Mouse (Mus musculus) ES-Bruce4 (cell line): ENCODE measurements around the gene Fstl4. TPM values are rescaled to one million over a fixed set of nuclear protein-coding genes. Genes with fewer than 3 reads are reported as not detected.

Experiments used
- H3K27ac ChIP-seq: 2 replicates; pipeline ENCODE4 v1.5.1; 2012; ENCODE audit warnings: low read length, inconsistent platforms; ENCODE audit not compliant: insufficient read depth
- H3K27me3 ChIP-seq: 2 replicates; pipeline ENCODE4 v1.6.1; 2012; ENCODE audit warnings: mild to moderate bottlenecking, low read length, inconsistent platforms; ENCODE audit not compliant: control insufficient read depth, poor library complexity, insufficient read depth, severe bottlenecking
- H3K36me3 ChIP-seq: 2 replicates; pipeline ENCODE4 v1.6.1; 2012; ENCODE audit warnings: inconsistent platforms, mild to moderate bottlenecking, low read length, moderate library complexity; ENCODE audit not compliant: control insufficient read depth, poor library complexity, insufficient read depth, severe bottlenecking
- H3K4me1 ChIP-seq: one replicate; pipeline ENCODE4 v1.8.1; 2011; ENCODE audit warnings: low read length; ENCODE audit not compliant: control insufficient read depth, insufficient read depth
- H3K4me3 ChIP-seq: 2 replicates; pipeline ENCODE4 v1.5.1; 2011; ENCODE audit warnings: low read depth, mild to moderate bottlenecking, low read length
- H3K9ac ChIP-seq: 2 replicates; pipeline ENCODE4 v1.6.1; 2012; ENCODE audit warnings: low read depth, mild to moderate bottlenecking, inconsistent platforms; ENCODE audit not compliant: poor library complexity, severe bottlenecking
- H3K9me3 ChIP-seq: replicated peaks from 2 replicates; pipeline ENCODE4 v1.6.1; 2012; ENCODE audit warnings: mild to moderate bottlenecking, low read length, inconsistent platforms; ENCODE audit not compliant: control insufficient read depth, poor library complexity, insufficient read depth, severe bottlenecking
- CTCF ChIP-seq: IDR thresholded peaks from one replicate; pipeline ENCODE4 v1.8.1; 2011; ENCODE audit warnings: low read depth, low read length
- EP300 ChIP-seq: IDR thresholded peaks from 2 replicates; pipeline ENCODE4 v1.6.1; 2011; ENCODE audit warnings: low read depth, low read length; ENCODE audit not compliant: insufficient read depth
- POLR2A ChIP-seq: IDR thresholded peaks from one replicate; pipeline ENCODE4 v1.8.1; 2011; ENCODE audit warnings: low read length; ENCODE audit not compliant: insufficient read depth
- polyA plus RNA-seq: library from polyadenylated mRNA; stranded (reverse); fragments of >200 nt; gene quantifications from 2 replicates; pipeline ENCODE4 v1.2.4, GENCODE M21; 2011; ENCODE audit warnings: low read depth; ENCODE audit not compliant: missing spikeins, insufficient read depth, insufficient read length

The Fstl4 gene
- polyA plus RNA-seq, 1 experiment = not detected

DNA sequence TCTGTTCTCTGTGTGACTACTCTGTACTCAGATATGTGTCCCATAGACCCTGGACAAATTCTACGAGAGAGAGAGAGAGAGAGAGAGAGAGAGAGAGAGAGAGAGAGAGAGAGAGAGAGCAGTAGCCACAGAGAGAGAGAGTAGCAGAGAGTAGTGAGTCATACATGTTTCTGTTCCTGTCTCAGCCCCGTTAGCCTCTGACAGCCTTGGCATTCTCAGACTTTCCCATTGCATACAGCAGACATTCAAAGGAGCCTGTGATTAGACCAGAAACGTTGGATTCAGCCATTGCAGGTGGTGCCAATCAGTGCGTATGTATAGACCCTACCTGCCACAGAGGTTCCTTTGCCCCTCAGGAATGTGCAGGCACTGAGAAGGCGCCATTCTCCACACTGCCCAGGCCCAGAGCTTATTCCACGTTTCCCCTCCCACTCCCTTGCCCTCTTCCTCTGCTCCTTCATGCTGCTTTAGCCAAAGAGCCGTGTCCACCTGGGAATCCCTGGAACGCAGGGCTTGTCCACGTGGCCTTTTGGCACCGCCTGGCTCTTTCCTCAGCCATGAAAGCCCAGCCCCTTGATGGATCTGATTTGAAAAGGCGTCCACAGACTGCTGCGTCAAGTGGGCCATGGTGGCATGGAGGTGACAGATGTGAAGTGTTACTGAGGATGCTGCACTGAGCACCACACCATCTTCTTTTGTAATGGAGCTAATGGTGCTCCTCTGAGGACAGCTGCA, 175.1 kb downstream of the Fstl4 start:
- H3K27ac ChIP-seq = no peak overlapping the region
- no peaks in the 10 kb centered on the region for H3K27me3 ChIP-seq
- no peak overlapping the region for H3K4me3 ChIP-seq
- H3K36me3 ChIP-seq = no peaks in the 10 kb centered on the region
- no peak for TF ChIP-seq CTCF
- no peak for TF ChIP-seq POLR2A
- no peak for TF ChIP-seq EP300
- H3K9ac ChIP-seq = no peak overlapping the region
- no peaks in the 10 kb centered on the region for H3K4me1 ChIP-seq
- H3K9me3 ChIP-seq = no peaks in the 10 kb centered on the region

DNA sequence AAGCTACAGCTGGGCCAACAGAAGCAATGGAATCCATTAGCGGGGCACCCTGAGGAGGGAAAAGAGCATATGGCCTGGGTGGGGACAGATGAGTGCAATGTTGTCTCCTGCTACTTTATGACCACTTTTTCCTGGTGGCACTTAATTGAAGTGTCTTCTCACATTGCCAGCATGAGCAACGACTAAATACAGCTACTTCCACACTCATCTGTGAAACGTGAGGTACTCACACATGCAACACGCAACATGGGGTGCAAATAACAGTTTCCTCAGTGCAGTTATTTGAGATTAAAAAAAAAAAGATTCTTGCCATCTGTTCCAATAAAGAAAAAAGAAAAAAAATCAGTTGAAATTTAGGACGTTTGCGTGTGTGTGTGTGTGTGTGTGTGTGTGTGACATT, 178.5 kb downstream of the Fstl4 start:
- no peak overlapping the region for H3K4me3 ChIP-seq
- TF ChIP-seq EP300 = no peak
- no peak for TF ChIP-seq POLR2A
- no peak for TF ChIP-seq CTCF
- H3K4me1 ChIP-seq = no peaks in the 10 kb centered on the region
- H3K9me3 ChIP-seq = no peaks in the 10 kb centered on the region
- H3K27me3 ChIP-seq = no peaks in the 10 kb centered on the region
- no peaks in the 10 kb centered on the region for H3K36me3 ChIP-seq
- H3K9ac ChIP-seq = no peak overlapping the region
- H3K27ac ChIP-seq = no peak overlapping the region

DNA sequence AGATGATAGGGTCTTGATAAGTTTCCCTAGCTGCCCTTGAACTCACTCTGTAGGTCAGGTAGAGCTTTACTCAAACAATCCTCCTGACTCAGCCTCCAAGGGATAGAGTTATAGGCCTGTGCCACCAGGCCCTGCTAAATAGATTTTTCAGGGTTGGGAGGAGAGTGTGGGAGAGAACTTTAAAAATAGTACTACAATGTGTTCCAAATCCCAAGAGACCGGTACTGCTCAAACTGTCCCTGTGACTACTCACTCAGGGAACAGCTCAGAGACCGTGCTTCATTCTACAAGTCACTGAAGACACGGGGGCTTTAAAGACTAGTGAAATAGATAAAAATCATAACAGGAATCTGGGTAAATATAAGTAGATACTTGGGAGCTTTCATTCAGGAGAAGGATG, 190.6 kb downstream of the Fstl4 start:
- no peak for TF ChIP-seq POLR2A
- Histone ChIP-seq H3K9ac (no peak overlapping the region), H3K27ac (no peak overlapping the region), H3K27me3 (no peaks in the 10 kb centered on the region), H3K4me3 (no peak overlapping the region), H3K4me1 (no peaks in the 10 kb centered on the region), H3K36me3 (no peaks in the 10 kb centered on the region), H3K9me3 (no peaks in the 10 kb centered on the region)

DNA sequence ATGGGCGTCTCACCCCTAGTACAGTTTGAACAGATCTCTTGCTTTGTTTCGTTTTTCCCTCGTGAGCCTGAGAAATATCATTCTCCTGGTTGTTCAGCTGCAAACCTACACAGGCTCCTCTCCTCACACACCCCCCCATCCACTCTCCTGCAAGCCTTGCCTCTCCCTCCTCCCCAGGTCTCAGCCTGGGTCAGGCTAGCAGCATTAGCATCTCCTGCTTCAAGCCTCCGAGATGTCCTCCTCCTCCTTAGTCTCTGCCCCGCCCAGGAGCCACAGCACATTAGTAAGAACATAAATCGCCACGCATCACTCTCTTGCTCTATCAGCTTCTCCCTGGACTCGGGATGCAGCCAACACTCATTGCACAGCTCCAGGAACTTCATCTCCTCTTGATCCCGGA, 204.4 kb downstream of the Fstl4 start:
- Histone ChIP-seq H3K9ac (no peak overlapping the region), H3K4me1 (no peaks in the 10 kb centered on the region), H3K36me3 (no peaks in the 10 kb centered on the region), H3K27ac (no peak overlapping the region), H3K9me3 (no peaks in the 10 kb centered on the region), H3K27me3 (no peaks in the 10 kb centered on the region), H3K4me3 (no peak overlapping the region)
- no peak for TF ChIP-seq EP300
- no peak for TF ChIP-seq POLR2A
- TF ChIP-seq CTCF = no peak

DNA sequence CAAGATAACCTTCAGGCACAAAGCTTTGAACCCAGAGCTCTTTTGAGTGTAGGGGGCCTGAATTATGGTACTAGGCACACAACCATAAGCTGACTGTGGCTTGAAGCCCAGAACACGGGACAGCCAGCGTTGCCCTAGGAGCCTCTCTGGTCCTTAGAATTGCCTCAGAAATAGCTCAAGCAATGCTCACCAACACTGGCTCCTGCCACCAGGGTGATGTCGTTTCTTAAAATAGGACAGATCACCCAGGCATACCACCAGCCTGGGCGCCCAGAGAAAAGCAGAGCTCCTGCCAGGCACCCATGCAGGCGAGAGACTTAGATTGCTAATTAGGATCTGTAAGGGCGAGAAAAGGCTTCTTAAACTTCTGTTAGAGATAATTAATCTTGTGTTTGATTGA, 206.0 kb downstream of the Fstl4 start:
- no peaks in the 10 kb centered on the region for H3K4me1 ChIP-seq
- no peak overlapping the region for H3K27ac ChIP-seq
- H3K9me3 ChIP-seq = no peaks in the 10 kb centered on the region
- H3K27me3 ChIP-seq = no peaks in the 10 kb centered on the region
- no peaks in the 10 kb centered on the region for H3K36me3 ChIP-seq
- no peak overlapping the region for H3K4me3 ChIP-seq
- H3K9ac ChIP-seq = no peak overlapping the region
- no peak for TF ChIP-seq EP300
- no peak for TF ChIP-seq CTCF
- no peak for TF ChIP-seq POLR2A

DNA sequence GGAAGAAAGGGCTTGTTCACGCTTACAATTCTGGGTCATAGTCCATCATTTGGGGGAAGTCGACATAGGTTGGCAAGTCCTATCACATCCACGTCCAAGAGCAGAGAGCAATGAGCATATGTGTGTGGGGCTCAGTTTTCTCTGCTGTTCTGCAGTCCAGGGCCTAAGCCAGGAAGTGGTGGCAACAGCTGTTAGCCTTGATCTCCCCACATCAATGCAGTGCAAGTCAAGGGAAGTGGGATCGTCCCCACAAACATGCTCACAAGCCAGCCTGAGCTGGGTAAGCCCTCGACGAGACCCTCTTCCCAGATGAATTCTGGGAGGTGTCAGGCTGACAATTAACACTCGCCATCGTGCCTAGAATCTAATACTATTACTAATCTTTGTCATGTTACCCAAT, 222.6 kb downstream of the Fstl4 start:
- TF ChIP-seq CTCF (no peak), POLR2A (no peak), EP300 (no peak)
- H3K9ac ChIP-seq = no peak overlapping the region

More for the DNA sequence above, 222.6 kb downstream of the Fstl4 start:
- H3K36me3 ChIP-seq = no peaks in the 10 kb centered on the region
- H3K27me3 ChIP-seq = no peaks in the 10 kb centered on the region
- H3K4me1 ChIP-seq = no peaks in the 10 kb centered on the region
- no peaks in the 10 kb centered on the region for H3K9me3 ChIP-seq
- H3K27ac ChIP-seq = no peak overlapping the region
- no peak overlapping the region for H3K4me3 ChIP-seq
